ENCODE assay signal across 9 mouse cellular contexts in genomic region chr14:50784391-50785250, GRCm38 (mm10). TPM values are rescaled to one million over a fixed set of nuclear protein-coding genes. Genes with fewer than 3 reads are reported as not detected.
DNase-seq lines count a peak whose midpoint lies in the region; ATAC-seq and TF ChIP-seq lines count a peak whose summit lies in the region.
"Had no signal": no experiment of that assay in that cellular context is flagged by ENCODE, and none has a peak within 500 bp of the region (broad histone marks: within the 10 kb centered on the region; RNA-seq: fewer than 3 reads in every experiment).

No protein-coding gene starts in this region.

- H3K4me2 ChIP-seq in embryonic facial prominence, embryonic 13.5 days, result peak overlapping the region; percentile 66
- peak overlapping the region; percentile 62 for H3K4me2 ChIP-seq in intestine, embryonic 15.5 days (replicated peaks)
- peak overlapping the region; percentile 59 for H3K4me2 ChIP-seq in midbrain, embryonic 14.5 days (ENCODE audit: low read length)

- H3K9me3 ChIP-seq in embryonic facial prominence, embryonic 13.5 days, result peaks cover 3% of the 10 kb centered on the region; the same call in 1 of the 2 replicates
- no peaks in the 10 kb centered on the region for H3K9me3 ChIP-seq in intestine, embryonic 15.5 days
- H3K9me3 ChIP-seq in midbrain, embryonic 14.5 days (ENCODE audit: control insufficient read depth, low read length), result no peaks in the 10 kb centered on the region

- no peaks in the 10 kb centered on the region for H3K27me3 ChIP-seq in spleen, adult 2 months (ENCODE audit: control insufficient read depth, insufficient read depth, low read length)
- H3K27me3 ChIP-seq in embryonic facial prominence, embryonic 13.5 days, result no peaks in the 10 kb centered on the region
- no peaks in the 10 kb centered on the region for H3K27me3 ChIP-seq in intestine, embryonic 15.5 days (replicated peaks)
- H3K27me3 ChIP-seq in midbrain, embryonic 14.5 days (ENCODE audit: control insufficient read depth, insufficient read depth, low read length), result no peaks in the 10 kb centered on the region

- H3K36me3 ChIP-seq in spleen, adult 2 months (ENCODE audit: control insufficient read depth, insufficient read depth, low read length), result peaks cover 5% of the 10 kb centered on the region
- H3K36me3 ChIP-seq in embryonic facial prominence, embryonic 13.5 days, result peaks cover 27% of the 10 kb centered on the region
- peaks cover 14% of the 10 kb centered on the region; the same call in 1 of the 2 replicates for H3K36me3 ChIP-seq in intestine, embryonic 15.5 days
- peaks cover 12% of the 10 kb centered on the region for H3K36me3 ChIP-seq in midbrain, embryonic 14.5 days (ENCODE audit: control insufficient read depth, insufficient read depth, low read length)

- peak overlapping the region; percentile 86 for H3K27ac ChIP-seq in spleen, adult 2 months (ENCODE audit: insufficient read depth, low read length)
- peak overlapping the region; percentile 68 for H3K27ac ChIP-seq in embryonic facial prominence, embryonic 13.5 days
- 0 out of 2 replicates have a peak overlapping the region, but pooled peaks have one; percentile 51 for H3K27ac ChIP-seq in intestine, embryonic 15.5 days
- peak overlapping the region; percentile 85 for H3K27ac ChIP-seq in midbrain, embryonic 14.5 days (replicated peaks; ENCODE audit: low read depth, low read length)

- peak overlapping the region; percentile 81 for H3K4me3 ChIP-seq in spleen, adult 2 months (ENCODE audit: extremely low read depth, insufficient read depth, insufficient read length)
- H3K4me3 ChIP-seq in embryonic facial prominence, embryonic 13.5 days, result peak overlapping the region; percentile 84
- peak overlapping the region; percentile 79 for H3K4me3 ChIP-seq in intestine, embryonic 15.5 days (replicated peaks)
- peak overlapping the region; percentile 75 for H3K4me3 ChIP-seq in midbrain, embryonic 14.5 days (replicated peaks; ENCODE audit: low read depth, low read length)

- intact Hi-C loops in left cerebral cortex, postnatal 4 days (cut with DNase I), result no loop called here

- no peak for TF ChIP-seq POLR2A in spleen, adult 2 months (IDR thresholded peaks at IDR 0.05; ENCODE audit: low read depth, low read length)

- ATAC-seq in embryonic facial prominence, embryonic 13.5 days (ENCODE audit: insufficient number of reproducible peaks, insufficient read depth, low FRiP score, low TSS enrichment, low read depth), result no peak
- peak; percentile 64 for ATAC-seq in intestine, embryonic 15.5 days
- no peak for ATAC-seq in midbrain, embryonic 14.5 days (ENCODE audit: low FRiP score, low TSS enrichment)
- ATAC-seq in megakaryocyte progenitor cell, adult 5-6 weeks (replicated peaks; ENCODE audit: poor library complexity), result no peak

- peak overlapping the region; percentile 82 for H3K9ac ChIP-seq in embryonic facial prominence, embryonic 13.5 days
- H3K9ac ChIP-seq in intestine, embryonic 15.5 days, result peak overlapping the region; percentile 69
- H3K9ac ChIP-seq in midbrain, embryonic 14.5 days (replicated peaks; ENCODE audit: low read length), result peak overlapping the region; percentile 71

- TF ChIP-seq CTCF in spleen, adult 2 months (IDR thresholded peaks at IDR 0.05; ENCODE audit: extremely low read depth, insufficient read depth, insufficient read length, insufficient replicate concordance), result no peak

- no peaks in the 10 kb centered on the region; the same call in 1 of the 2 replicates for H3K4me1 ChIP-seq in spleen, adult 2 months (ENCODE audit: control insufficient read depth, insufficient read depth, insufficient read length)
- peaks cover 9% of the 10 kb centered on the region for H3K4me1 ChIP-seq in embryonic facial prominence, embryonic 13.5 days
- peaks cover 5% of the 10 kb centered on the region for H3K4me1 ChIP-seq in intestine, embryonic 15.5 days (replicated peaks)
- H3K4me1 ChIP-seq in midbrain, embryonic 14.5 days (ENCODE audit: control insufficient read depth, insufficient read depth, low read length), result peaks cover 4% of the 10 kb centered on the region; the same call in 1 of the 2 replicates

- 15% methylated on average over 16 of the region's 16 CpGs for WGBS in spleen, adult 2 months
- 26% methylated on average over 16 of the region's 16 CpGs for WGBS in embryonic facial prominence, embryonic 13.5 days
- WGBS in intestine, embryonic 15.5 days, result 22% methylated on average over 16 of the region's 16 CpGs
- WGBS in midbrain, embryonic 14.5 days, result 28% methylated on average over 16 of the region's 16 CpGs

- no peak for DNase-seq in spleen, adult 2 months (ENCODE audit: low read depth in 1 of 2, low spot score in 2 of 2)
- DNase-seq in spleen, postnatal 4 days (ENCODE audit: low spot score in 2 of 2), result no peak
- peak; percentile 50 for DNase-seq in midbrain, embryonic 14.5 days
- no peak for DNase-seq in yolk sac, embryonic 10.5 days (ENCODE audit: low spot score)
- DNase-seq in left cerebral cortex, postnatal 4 days, result no peak

RNA-seq across cellular contexts. Expression of gene Ttc5, which starts 0.7 kb away (rescaled TPM):
- polyA plus RNA-seq in spleen, adult 2 months (2012; rRNA removed), result 24.3 and 28.1 TPM in 2 replicates
- polyA plus RNA-seq in embryonic facial prominence, embryonic 13.5 days (2015; fragmentation: Nextera tagmentation; extraction: Ambion mirVana), result 87.1 and 89.4 TPM in 2 replicates
- 60.5 and 61.8 TPM in 2 replicates for polyA plus RNA-seq in intestine, embryonic 15.5 days (2015; fragmentation: Nextera tagmentation; extraction: Ambion mirVana)
- 133 and 138 TPM in 2 replicates for polyA plus RNA-seq in midbrain, embryonic 14.5 days (2014; fragmentation: Nextera tagmentation; extraction: Ambion mirVana)
- total RNA-seq in left cerebral cortex, postnatal 4 days (2021), result 10 to 100 TPM; 79.6 to 89.0 TPM
- 20.6 and 27.4 TPM in 2 replicates for total RNA-seq in megakaryocyte progenitor cell, adult 5-6 weeks (2015)
- total RNA-seq in megakaryocyte progenitor cell, adult 5-6 weeks (2017), result 39.5 and 41.8 TPM in 2 replicates

RNA-seq across cellular contexts. Expression of gene Ccnb1ip1, which starts 22.9 kb away (rescaled TPM):
- polyA plus RNA-seq in spleen, adult 2 months (2012; rRNA removed), result not detected in 2 replicates
- not detected in 2 replicates for polyA plus RNA-seq in embryonic facial prominence, embryonic 13.5 days (2015; fragmentation: Nextera tagmentation; extraction: Ambion mirVana)
- polyA plus RNA-seq in intestine, embryonic 15.5 days (2015; fragmentation: Nextera tagmentation; extraction: Ambion mirVana), result not detected in 2 replicates
- polyA plus RNA-seq in midbrain, embryonic 14.5 days (2014; fragmentation: Nextera tagmentation; extraction: Ambion mirVana), result 0.15 TPM in 1 of 2 replicates, not detected in the other
- total RNA-seq in left cerebral cortex, postnatal 4 days (2021), result under 1 TPM in 1 of 2 experiments, not detected in 1; 0.58 TPM
- not detected in 2 replicates for total RNA-seq in megakaryocyte progenitor cell, adult 5-6 weeks (2015)
- total RNA-seq in megakaryocyte progenitor cell, adult 5-6 weeks (2017), result not detected in 2 replicates

RNA-seq across cellular contexts. Expression of gene Parp2, which starts 23.0 kb away (rescaled TPM):
- polyA plus RNA-seq in spleen, adult 2 months (2012; rRNA removed), result 15.6 and 17.5 TPM in 2 replicates
- polyA plus RNA-seq in embryonic facial prominence, embryonic 13.5 days (2015; fragmentation: Nextera tagmentation; extraction: Ambion mirVana), result 72.4 and 78.7 TPM in 2 replicates
- 57.1 and 59.2 TPM in 2 replicates for polyA plus RNA-seq in intestine, embryonic 15.5 days (2015; fragmentation: Nextera tagmentation; extraction: Ambion mirVana)
- 47.9 and 51.2 TPM in 2 replicates for polyA plus RNA-seq in midbrain, embryonic 14.5 days (2014; fragmentation: Nextera tagmentation; extraction: Ambion mirVana)
- total RNA-seq in left cerebral cortex, postnatal 4 days (2021), result 10 to 100 TPM; 33.5 to 35.3 TPM
- 63.6 and 99.3 TPM in 2 replicates for total RNA-seq in megakaryocyte progenitor cell, adult 5-6 weeks (2015)
- total RNA-seq in megakaryocyte progenitor cell, adult 5-6 weeks (2017), result 92.4 and 99.5 TPM in 2 replicates

RNA-seq across cellular contexts. Expression of gene Olfr749, which starts 39.7 kb away (rescaled TPM):
- not detected in 2 replicates for polyA plus RNA-seq in spleen, adult 2 months (2012; rRNA removed)
- not detected in 2 replicates for polyA plus RNA-seq in embryonic facial prominence, embryonic 13.5 days (2015; fragmentation: Nextera tagmentation; extraction: Ambion mirVana)
- polyA plus RNA-seq in intestine, embryonic 15.5 days (2015; fragmentation: Nextera tagmentation; extraction: Ambion mirVana), result not detected in 2 replicates
- not detected in 2 replicates for polyA plus RNA-seq in midbrain, embryonic 14.5 days (2014; fragmentation: Nextera tagmentation; extraction: Ambion mirVana)
- total RNA-seq in left cerebral cortex, postnatal 4 days (2021), result not detected
- not detected in 2 replicates for total RNA-seq in megakaryocyte progenitor cell, adult 5-6 weeks (2015)
- total RNA-seq in megakaryocyte progenitor cell, adult 5-6 weeks (2017), result not detected in 2 replicates
- polyA plus RNA-seq: gonadal fat pad, adult 2 months had no signal
